Mouse (Mus musculus) left cerebral cortex, postnatal 10 days (tissue): ENCODE measurements at regions not wholly inside any gene's neighbourhood (a gene's known extent, or its start where the extent isn't known, plus 50 kb on each side); places are given as distances from the start of the nearest gene placed in this dataset.
"Not testable (repeated sequence)": the region's sequence is repeated elsewhere in the genome, so short reads cannot be mapped to it uniquely, and the experiment has no call there.

Source experiments
- DNase-seq, 2 experiments: peaks; one replicate each; pipeline ENCODE4 v3.0.0; 2021 to 2022; ENCODE audit warnings: low spot score in 2 of 2, mixed read lengths in 1 of 2; ENCODE audit errors: extremely low spot score in 1 of 2
- intact Hi-C: fragments of 180-260 bp; cut with DNase I; formaldehyde crosslinking; loops from one replicate; pipeline ENCODE4 v1.15.1; 2025

GRCm38 (mm10) chr2:64452690-64453089 lies 354.9 kb upstream of the Fign start:
- DNase-seq = no peak
- intact Hi-C loops = no loop called here

GRCm38 (mm10) chr2:64451614-64452317 lies 353.9 kb upstream of the Fign start:
- intact Hi-C loops = no loop called here
- no peak for DNase-seq

GRCm38 (mm10) chr2:64443171-64443570 lies 345.3 kb upstream of the Fign start:
- no peak for DNase-seq
- intact Hi-C loops = no loop called here

- intact Hi-C loops = no loop called here
- DNase-seq = no peak
Observed at GRCm38 (mm10) chr2:64440961-64441360, 343.1 kb upstream of the Fign start.

GRCm38 (mm10) chr2:64417129-64417528 lies 319.3 kb upstream of the Fign start:
- DNase-seq, intact Hi-C loops: not testable (repeated sequence)

GRCm38 (mm10) chr2:64413846-64414245 lies 316.0 kb upstream of the Fign start:
- intact Hi-C loops = no loop called here
- DNase-seq = no peak

GRCm38 (mm10) chr2:64413263-64413662 lies 315.4 kb upstream of the Fign start:
- no peak for DNase-seq
- intact Hi-C loops = no loop called here

GRCm38 (mm10) chr2:64395946-64396345 lies 298.1 kb upstream of the Fign start:
- intact Hi-C loops = no loop called here
- DNase-seq = no peak

GRCm38 (mm10) chr2:64394619-64395294 lies 296.9 kb upstream of the Fign start:
- DNase-seq = no peak
- intact Hi-C loops = no loop called here

- DNase-seq = no peak
- intact Hi-C loops = no loop called here
Observed at GRCm38 (mm10) chr2:64394199-64394598, 296.4 kb upstream of the Fign start.

GRCm38 (mm10) chr2:64369791-64370190 lies 272.0 kb upstream of the Fign start:
- no peak for DNase-seq

GRCm38 (mm10) chr2:64367188-64367587 lies 269.4 kb upstream of the Fign start:
- DNase-seq = no peak
- intact Hi-C loops = no loop called here

More at GRCm38 (mm10) chr2:64369791-64370190, 272.0 kb upstream of the Fign start:
- intact Hi-C loops = no loop called here

- intact Hi-C loops = no loop called here
- DNase-seq = no peak
Observed at GRCm38 (mm10) chr2:64366528-64366927, 268.7 kb upstream of the Fign start.

- intact Hi-C loops = no loop called here
- no peak for DNase-seq
Observed at GRCm38 (mm10) chr2:64356286-64356685, 258.4 kb upstream of the Fign start.

GRCm38 (mm10) chr2:64325499-64325898 lies 227.7 kb upstream of the Fign start:
- DNase-seq = no peak

More at GRCm38 (mm10) chr2:64325499-64325898, 227.7 kb upstream of the Fign start:
- intact Hi-C loops = no loop called here
